Mouse (Mus musculus) liver, embryonic 14.5 days (tissue): ENCODE data around the gene Bbs9. TPM values are rescaled to one million over a fixed set of nuclear protein-coding genes. Genes with fewer than 3 reads are reported as not detected.

Source experiments
- ATAC-seq: fragments of 200-750 bp; cut with Nextera tagmentation; 2 replicates; pipeline ENCODE4 v1.8.0; 2017; ENCODE audit warnings: moderate number of reproducible peaks, mild to moderate bottlenecking, moderate library complexity; ENCODE audit not compliant: insufficient read depth
- DNase-seq, 3 experiments: peaks; one replicate each; pipeline ENCODE4 v3.0.0-alpha.2; 2012 to 2013; ENCODE audit warnings: low read depth in 3 of 3, low spot score in 3 of 3
- H3K27ac ChIP-seq: fragments of 300-500 bp; sonication (generic); 2 replicates; pipeline ENCODE4 v1.5.1; 2014; ENCODE audit warnings: moderate library complexity, mild to moderate bottlenecking, control low read depth, inconsistent platforms
- H3K27me3 ChIP-seq: fragments of 300-500 bp; sonication (generic); 2 replicates; pipeline ENCODE4 v1.6.1; 2014; ENCODE audit warnings: mild to moderate bottlenecking, low read length, moderate library complexity; ENCODE audit not compliant: control insufficient read depth, insufficient read depth
- H3K36me3 ChIP-seq: fragments of 300-500 bp; sonication (generic); replicated peaks from 2 replicates; pipeline ENCODE4 v1.6.1; 2014; ENCODE audit warnings: low read depth; ENCODE audit not compliant: control insufficient read depth, insufficient read depth
- H3K4me1 ChIP-seq, 2 experiments: fragments of 200-500 bp in 1 of 2; fragments of 300-500 bp in 1 of 2; sonication (generic) in 1 of 2; replicated peaks; 2 replicates each; pipeline ENCODE4 v1.6.1; 2012 to 2014; ENCODE audit warnings: antibody characterized with exemption in 1 of 2, inconsistent platforms in 1 of 2, low read length in 1 of 2; ENCODE audit not compliant: control insufficient read depth in 2 of 2, insufficient read depth in 2 of 2
- H3K4me2 ChIP-seq: fragments of 300-500 bp; sonication (generic); 2 replicates; pipeline ENCODE4 v1.6.1; 2014; ENCODE audit warnings: low read depth, mild to moderate bottlenecking, control low read depth, moderate library complexity
- H3K4me3 ChIP-seq, 2 experiments: fragments of 200-500 bp in 1 of 2; fragments of 300-500 bp in 1 of 2; sonication (generic) in 1 of 2; 2 replicates each; pipeline ENCODE4 v1.5.1; 2012 to 2014; ENCODE audit warnings: low read depth in 2 of 2, low read length in 2 of 2, mild to moderate bottlenecking in 2 of 2, control low read depth in 1 of 2, inconsistent platforms in 1 of 2, moderate library complexity in 1 of 2; ENCODE audit not compliant: insufficient read depth in 1 of 2
- H3K9ac ChIP-seq: fragments of 300-500 bp; sonication (generic); replicated peaks from 2 replicates; pipeline ENCODE4 v1.6.1; 2014; ENCODE audit warnings: mild to moderate bottlenecking, control low read depth, moderate library complexity
- H3K9me3 ChIP-seq: fragments of 300-500 bp; sonication (generic); 2 replicates; pipeline ENCODE4 v1.6.1; 2016; ENCODE audit warnings: low read length, mixed read lengths; ENCODE audit not compliant: control insufficient read depth
- CTCF ChIP-seq: IDR thresholded peaks from 2 replicates; pipeline ENCODE4 v1.5.1; 2016; ENCODE audit warnings: antibody characterized with exemption, low read depth, control low read depth
- EP300 ChIP-seq: IDR thresholded peaks from 2 replicates; pipeline ENCODE4 v1.6.1; 2016; ENCODE audit warnings: antibody characterized with exemption, low read depth
- WGBS: fragments of 180-500 bp; shearing (Covaris S2); extraction: QIAGEN DNeasy Blood & Tissue Kit; methylation state at CpG from one replicate; pipeline ENCODE4 v1.1.7; 2014; ENCODE audit not compliant: insufficient replicate concordance; 5-methylcytosine and 5-hydroxymethylcytosine counted together
- polyA plus RNA-seq, 2 experiments: library from polyadenylated mRNA; depleted of rRNA in 1 of 2; stranded (reverse) in 1 of 2; unstranded in 1 of 2; fragments of >200 nt; fragmentation: Nextera tagmentation in 1 of 2; extraction: Ambion mirVana in 1 of 2; gene quantifications; 2 replicates each; pipeline versions ENCODE4 v1.2.1 to v1.2.3; 2012 to 2014

The Bbs9 gene
- polyA plus RNA-seq (2012; rRNA removed) (2.2 and 2.6 TPM in 2 replicates), polyA plus RNA-seq (2014; fragmentation: Nextera tagmentation; extraction: Ambion mirVana) (2.3 and 3.0 TPM in 2 replicates)

GRCm38 (mm10) chr9:22475424-22475868 is at the start of gene Bbs9:
TSS of gene Bbs9 (plus strand) at chr9:22475715.
- H3K4me2 ChIP-seq, result peak within 1 kb of the TSS; percentile 95
- no peaks in the 10 kb centered on the region for H3K9me3 ChIP-seq
- H3K9ac ChIP-seq, result peak within 1 kb of the TSS; percentile 73
- peak; percentile 85 to 89 (median 86) for DNase-seq
- peak within 1 kb of the TSS; percentile 31 for H3K27ac ChIP-seq
- ATAC-seq, result peak; percentile 100
- H3K36me3 ChIP-seq, result no peaks in the 10 kb centered on the region
- TF ChIP-seq CTCF (no peak), EP300 (no peak)
- peaks cover 2 to 7% of the 10 kb centered on the region in 2 experiments; a peak in 2 of 4 replicates for H3K4me1 ChIP-seq
- under 1% methylated on average over 25 of the region's 25 CpGs for WGBS
- H3K27me3 ChIP-seq, result no peaks in the 10 kb centered on the region
- H3K4me3 ChIP-seq, result peak within 1 kb of the TSS; percentile 62 to 80

GRCm38 (mm10) chr9:22428028-22428665 is 47.4 kb upstream of the Bbs9 start:
- TF ChIP-seq CTCF (no peak), EP300 (no peak)
- ATAC-seq, result no peak
- 45% methylated on average over 3 of the region's 4 CpGs for WGBS
- DNase-seq, result no peak
- Histone ChIP-seq H3K4me1 (peaks cover 3 to 9% of the 10 kb centered on the region in 2 experiments; a peak in 3 of 4 replicates), H3K36me3 (no peaks in the 10 kb centered on the region), H3K27me3 (no peaks in the 10 kb centered on the region), H3K27ac (no peak overlapping the region), H3K4me3 (no peak overlapping the region), H3K9me3 (no peaks in the 10 kb centered on the region), H3K9ac (no peak overlapping the region; the same call in 1 of the 2 replicates), H3K4me2 (no peak overlapping the region)

GRCm38 (mm10) chr9:22428666-22429410 is 46.7 kb upstream of the Bbs9 start:
- Histone ChIP-seq H3K9ac (no peak overlapping the region; the same call in 1 of the 2 replicates), H3K27me3 (no peaks in the 10 kb centered on the region), H3K9me3 (no peaks in the 10 kb centered on the region), H3K4me3 (no peak overlapping the region), H3K4me2 (no peak overlapping the region), H3K36me3 (no peaks in the 10 kb centered on the region), H3K4me1 (peaks cover 3 to 9% of the 10 kb centered on the region in 2 experiments; a peak in 3 of 4 replicates), H3K27ac (no peak overlapping the region)
- WGBS, result 73% methylated on average over 14 of the region's 14 CpGs
- DNase-seq (no peak), ATAC-seq (no peak)
- TF ChIP-seq CTCF (no peak), EP300 (no peak)

GRCm38 (mm10) chr9:22429533-22430241 is 45.8 kb upstream of the Bbs9 start:
- DNase-seq, result no peak
- H3K27me3 ChIP-seq, result no peaks in the 10 kb centered on the region
- H3K9ac ChIP-seq, result no peak overlapping the region

More at GRCm38 (mm10) chr9:22429533-22430241, 45.8 kb upstream of the Bbs9 start:
- no peaks in the 10 kb centered on the region for H3K9me3 ChIP-seq
- peak overlapping the region; percentile 22 for H3K4me2 ChIP-seq
- H3K36me3 ChIP-seq, result no peaks in the 10 kb centered on the region
- TF ChIP-seq EP300 (no peak), CTCF (no peak)
- no peak overlapping the region for H3K4me3 ChIP-seq
- 46% methylated on average over 15 of the region's 15 CpGs for WGBS
- peaks cover 3 to 6% of the 10 kb centered on the region in 2 experiments; a peak in 3 of 4 replicates for H3K4me1 ChIP-seq
- no peak for ATAC-seq
- H3K27ac ChIP-seq, result no peak overlapping the region
